Mouse (Mus musculus) liver, embryonic 14.5 days (tissue): ENCODE data around the gene Il1r1. TPM values are rescaled to one million over a fixed set of nuclear protein-coding genes. Genes with fewer than 3 reads are reported as not detected.

Experiments used
- ATAC-seq: fragments of 200-750 bp; cut with Nextera tagmentation; 2 replicates; pipeline ENCODE4 v1.8.0; 2017; ENCODE audit warnings: moderate number of reproducible peaks, mild to moderate bottlenecking, moderate library complexity; ENCODE audit not compliant: insufficient read depth
- DNase-seq, 3 experiments: peaks; one replicate each; pipeline ENCODE4 v3.0.0-alpha.2; 2012 to 2013; ENCODE audit warnings: low read depth in 3 of 3, low spot score in 3 of 3
- H3K27ac ChIP-seq: fragments of 300-500 bp; sonication (generic); 2 replicates; pipeline ENCODE4 v1.5.1; 2014; ENCODE audit warnings: moderate library complexity, mild to moderate bottlenecking, control low read depth, inconsistent platforms
- H3K27me3 ChIP-seq: fragments of 300-500 bp; sonication (generic); 2 replicates; pipeline ENCODE4 v1.6.1; 2014; ENCODE audit warnings: mild to moderate bottlenecking, low read length, moderate library complexity; ENCODE audit not compliant: control insufficient read depth, insufficient read depth
- H3K36me3 ChIP-seq: fragments of 300-500 bp; sonication (generic); replicated peaks from 2 replicates; pipeline ENCODE4 v1.6.1; 2014; ENCODE audit warnings: low read depth; ENCODE audit not compliant: control insufficient read depth, insufficient read depth
- H3K4me1 ChIP-seq, 2 experiments: fragments of 200-500 bp in 1 of 2; fragments of 300-500 bp in 1 of 2; sonication (generic) in 1 of 2; replicated peaks; 2 replicates each; pipeline ENCODE4 v1.6.1; 2012 to 2014; ENCODE audit warnings: antibody characterized with exemption in 1 of 2, inconsistent platforms in 1 of 2, low read length in 1 of 2; ENCODE audit not compliant: control insufficient read depth in 2 of 2, insufficient read depth in 2 of 2
- H3K4me2 ChIP-seq: fragments of 300-500 bp; sonication (generic); 2 replicates; pipeline ENCODE4 v1.6.1; 2014; ENCODE audit warnings: low read depth, mild to moderate bottlenecking, control low read depth, moderate library complexity
- H3K4me3 ChIP-seq, 2 experiments: fragments of 200-500 bp in 1 of 2; fragments of 300-500 bp in 1 of 2; sonication (generic) in 1 of 2; 2 replicates each; pipeline ENCODE4 v1.5.1; 2012 to 2014; ENCODE audit warnings: low read depth in 2 of 2, low read length in 2 of 2, mild to moderate bottlenecking in 2 of 2, control low read depth in 1 of 2, inconsistent platforms in 1 of 2, moderate library complexity in 1 of 2; ENCODE audit not compliant: insufficient read depth in 1 of 2
- H3K9ac ChIP-seq: fragments of 300-500 bp; sonication (generic); replicated peaks from 2 replicates; pipeline ENCODE4 v1.6.1; 2014; ENCODE audit warnings: mild to moderate bottlenecking, control low read depth, moderate library complexity
- H3K9me3 ChIP-seq: fragments of 300-500 bp; sonication (generic); 2 replicates; pipeline ENCODE4 v1.6.1; 2016; ENCODE audit warnings: low read length, mixed read lengths; ENCODE audit not compliant: control insufficient read depth
- CTCF ChIP-seq: IDR thresholded peaks from 2 replicates; pipeline ENCODE4 v1.5.1; 2016; ENCODE audit warnings: antibody characterized with exemption, low read depth, control low read depth
- EP300 ChIP-seq: IDR thresholded peaks from 2 replicates; pipeline ENCODE4 v1.6.1; 2016; ENCODE audit warnings: antibody characterized with exemption, low read depth
- WGBS: fragments of 180-500 bp; shearing (Covaris S2); extraction: QIAGEN DNeasy Blood & Tissue Kit; methylation state at CpG from one replicate; pipeline ENCODE4 v1.1.7; 2014; ENCODE audit not compliant: insufficient replicate concordance; 5-methylcytosine and 5-hydroxymethylcytosine counted together
- polyA plus RNA-seq, 2 experiments: library from polyadenylated mRNA; depleted of rRNA in 1 of 2; stranded (reverse) in 1 of 2; unstranded in 1 of 2; fragments of >200 nt; fragmentation: Nextera tagmentation in 1 of 2; extraction: Ambion mirVana in 1 of 2; gene quantifications; 2 replicates each; pipeline versions ENCODE4 v1.2.1 to v1.2.3; 2012 to 2014

The Il1r1 gene
- polyA plus RNA-seq, 2 experiments = 2.9 to 9.9 TPM

- Histone ChIP-seq H3K9me3 (no peaks in the 10 kb centered on the region), H3K27ac (no peak overlapping the region), H3K27me3 (no peaks in the 10 kb centered on the region), H3K36me3 (no peaks in the 10 kb centered on the region), H3K4me1 (peaks cover 29 to 60% of the 10 kb centered on the region in 2 experiments), H3K4me3 (no peak overlapping the region), H3K9ac (no peak overlapping the region), H3K4me2 (peak overlapping the region; percentile 56; the same call in 1 of the 2 replicates)
- TF ChIP-seq EP300 = no peak
- ATAC-seq (no peak), DNase-seq (no peak)
- WGBS = 68% methylated on average over 3 of the region's 3 CpGs
Observed at GRCm38 (mm10) chr1:40229033-40229432, 4.2 kb downstream of the Il1r1 start.

GRCm38 (mm10) chr1:40229771-40230280, 4.9 kb downstream of the Il1r1 start:
- Histone ChIP-seq H3K9ac (peak overlapping the region; percentile 53), H3K4me2 (peak overlapping the region; percentile 56)

GRCm38 (mm10) chr1:40230336-40230735, 5.5 kb downstream of the Il1r1 start:
- Histone ChIP-seq H3K4me2 (peak overlapping the region; percentile 56), H3K27me3 (no peaks in the 10 kb centered on the region), H3K27ac (peak overlapping the region; percentile 87), H3K4me3 (no peak overlapping the region), H3K9ac (peak overlapping the region; percentile 53), H3K9me3 (no peaks in the 10 kb centered on the region), H3K36me3 (no peaks in the 10 kb centered on the region), H3K4me1 (peaks cover 29 to 52% of the 10 kb centered on the region in 2 experiments)
- DNase-seq = peak; percentile 59 to 75 (median 71)
- TF ChIP-seq CTCF = no peak
- peak; percentile 97 for TF ChIP-seq EP300
- ATAC-seq = peak; percentile 98
- 11% methylated on average over 7 of the region's 7 CpGs for WGBS

More at GRCm38 (mm10) chr1:40229771-40230280, 4.9 kb downstream of the Il1r1 start:
- no peaks in the 10 kb centered on the region for H3K27me3 ChIP-seq
- no peaks in the 10 kb centered on the region for H3K36me3 ChIP-seq
- TF ChIP-seq CTCF = no peak
- TF ChIP-seq EP300 = no peak
- 67% methylated on average over 3 of the region's 3 CpGs for WGBS
- H3K27ac ChIP-seq = peak overlapping the region; percentile 87
- DNase-seq = no peak
- H3K4me3 ChIP-seq = no peak overlapping the region
- H3K9me3 ChIP-seq = no peaks in the 10 kb centered on the region
- ATAC-seq = peak; percentile 54; the same call in 1 of the 2 replicates
- peaks cover 29 to 55% of the 10 kb centered on the region in 2 experiments for H3K4me1 ChIP-seq

- 57% methylated on average over 3 of the region's 3 CpGs for WGBS
- Histone ChIP-seq H3K36me3 (no peaks in the 10 kb centered on the region), H3K27me3 (no peaks in the 10 kb centered on the region), H3K9ac (no peak overlapping the region), H3K4me1 (peaks cover 29 to 49% of the 10 kb centered on the region in 2 experiments), H3K9me3 (no peaks in the 10 kb centered on the region), H3K4me2 (peak overlapping the region; percentile 56), H3K4me3 (no peak overlapping the region), H3K27ac (peak overlapping the region; percentile 87; the same call in 1 of the 2 replicates)
- peak in 2 of 3 experiments; percentile 30 to 31 for DNase-seq
- TF ChIP-seq CTCF = no peak
- TF ChIP-seq EP300 = no peak
- no peak for ATAC-seq
Observed at GRCm38 (mm10) chr1:40231116-40231515, 6.2 kb downstream of the Il1r1 start.

GRCm38 (mm10) chr1:40233217-40233616, 8.3 kb downstream of the Il1r1 start:
- peak in 1 of 3 experiments; percentile 16 for DNase-seq
- Histone ChIP-seq H3K4me2 (no peak overlapping the region), H3K27ac (no peak overlapping the region), H3K4me3 (no peak overlapping the region), H3K9ac (no peak overlapping the region), H3K9me3 (no peaks in the 10 kb centered on the region), H3K27me3 (no peaks in the 10 kb centered on the region), H3K4me1 (peaks cover 26 to 48% of the 10 kb centered on the region in 2 experiments), H3K36me3 (no peaks in the 10 kb centered on the region)
- 55% methylated on average over 7 of the region's 7 CpGs for WGBS
- ATAC-seq = no peak
- TF ChIP-seq CTCF = no peak
- TF ChIP-seq EP300 = no peak
